Mouse (Mus musculus): ENCODE measurements at regions not wholly inside any gene's neighbourhood (a gene's known extent, or its start where the extent isn't known, plus 50 kb on each side); places are given as distances from the start of the nearest gene placed in this dataset.

- no peaks in the 10 kb centered on the region for H3K36me3 ChIP-seq (ENCODE audit: control insufficient read depth, insufficient read depth, low read length)
- H3K27ac ChIP-seq (ENCODE audit: control insufficient read depth, insufficient read depth, low read length) = no peak overlapping the region
- no peak for DNase-seq
- TF ChIP-seq POLR2A (IDR thresholded peaks at IDR 0.05; ENCODE audit: control insufficient read depth, extremely low read depth, insufficient read depth, low read length, poor library complexity) (no peak), CTCF (IDR thresholded peaks at IDR 0.05; ENCODE audit: borderline replicate concordance, control insufficient read depth, extremely low read depth, insufficient read depth, low read length, poor library complexity) (no peak)
- H3K4me1 ChIP-seq (replicated peaks; ENCODE audit: control insufficient read depth, insufficient read depth, low read length) = no peaks in the 10 kb centered on the region
- H3K27me3 ChIP-seq (ENCODE audit: control insufficient read depth, insufficient read depth, low read length) = no peaks in the 10 kb centered on the region
- 86% methylated on average over 3 of the region's 3 CpGs for WGBS
- H3K4me3 ChIP-seq (ENCODE audit: control insufficient read depth, insufficient read depth, low read length) = no peak overlapping the region
These were observed 161.6 kb upstream of the Ppp2r3a start for GRCm38 (mm10) chr9:101413071-101413633.

GRCm38 (mm10) chr9:101411951-101412350 is 160.4 kb upstream of the Ppp2r3a start:
- WGBS = 72% methylated on average over 3 of the region's 3 CpGs
- H3K27me3 ChIP-seq (ENCODE audit: control insufficient read depth, insufficient read depth, low read length) = no peaks in the 10 kb centered on the region
- no peak overlapping the region for H3K27ac ChIP-seq (ENCODE audit: control insufficient read depth, insufficient read depth, low read length)
- H3K4me3 ChIP-seq (ENCODE audit: control insufficient read depth, insufficient read depth, low read length) = no peak overlapping the region
- TF ChIP-seq CTCF (IDR thresholded peaks at IDR 0.05; ENCODE audit: borderline replicate concordance, control insufficient read depth, extremely low read depth, insufficient read depth, low read length, poor library complexity) (no peak), POLR2A (IDR thresholded peaks at IDR 0.05; ENCODE audit: control insufficient read depth, extremely low read depth, insufficient read depth, low read length, poor library complexity) (no peak)
- no peaks in the 10 kb centered on the region for H3K36me3 ChIP-seq (ENCODE audit: control insufficient read depth, insufficient read depth, low read length)
- no peak for DNase-seq
- H3K4me1 ChIP-seq (replicated peaks; ENCODE audit: control insufficient read depth, insufficient read depth, low read length) = no peaks in the 10 kb centered on the region

- no peaks in the 10 kb centered on the region for H3K4me1 ChIP-seq (replicated peaks; ENCODE audit: control insufficient read depth, insufficient read depth, low read length)
- 73% methylated on average over 5 of the region's 5 CpGs for WGBS
- no peaks in the 10 kb centered on the region for H3K36me3 ChIP-seq (ENCODE audit: control insufficient read depth, insufficient read depth, low read length)
- TF ChIP-seq POLR2A (IDR thresholded peaks at IDR 0.05; ENCODE audit: control insufficient read depth, extremely low read depth, insufficient read depth, low read length, poor library complexity) = no peak
- TF ChIP-seq CTCF (IDR thresholded peaks at IDR 0.05; ENCODE audit: borderline replicate concordance, control insufficient read depth, extremely low read depth, insufficient read depth, low read length, poor library complexity) = no peak
- no peak for DNase-seq
- no peak overlapping the region for H3K4me3 ChIP-seq (ENCODE audit: control insufficient read depth, insufficient read depth, low read length)
- no peak overlapping the region for H3K27ac ChIP-seq (ENCODE audit: control insufficient read depth, insufficient read depth, low read length)
- no peaks in the 10 kb centered on the region for H3K27me3 ChIP-seq (ENCODE audit: control insufficient read depth, insufficient read depth, low read length)
These were observed 159.9 kb upstream of the Ppp2r3a start for GRCm38 (mm10) chr9:101411532-101411880.

- no peak for TF ChIP-seq POLR2A (IDR thresholded peaks at IDR 0.05; ENCODE audit: control insufficient read depth, extremely low read depth, insufficient read depth, low read length, poor library complexity)
- no peak for TF ChIP-seq CTCF (IDR thresholded peaks at IDR 0.05; ENCODE audit: borderline replicate concordance, control insufficient read depth, extremely low read depth, insufficient read depth, low read length, poor library complexity)
- 80% methylated on average over 21 of the region's 21 CpGs for WGBS
- no peak overlapping the region for H3K4me3 ChIP-seq (ENCODE audit: control insufficient read depth, insufficient read depth, low read length)
- H3K4me1 ChIP-seq (replicated peaks; ENCODE audit: control insufficient read depth, insufficient read depth, low read length) = no peaks in the 10 kb centered on the region
- H3K27ac ChIP-seq (ENCODE audit: control insufficient read depth, insufficient read depth, low read length) = no peak overlapping the region
- no peak for DNase-seq
- H3K27me3 ChIP-seq (ENCODE audit: control insufficient read depth, insufficient read depth, low read length) = no peaks in the 10 kb centered on the region
- no peaks in the 10 kb centered on the region for H3K36me3 ChIP-seq (ENCODE audit: control insufficient read depth, insufficient read depth, low read length)
These were observed 159.4 kb upstream of the Ppp2r3a start for GRCm38 (mm10) chr9:101410783-101411531.

GRCm38 (mm10) chr9:101410348-101410747 is 158.8 kb upstream of the Ppp2r3a start:
- no peak for DNase-seq
- H3K4me3 ChIP-seq (ENCODE audit: control insufficient read depth, insufficient read depth, low read length) = no peak overlapping the region
- H3K36me3 ChIP-seq (ENCODE audit: control insufficient read depth, insufficient read depth, low read length) = no peaks in the 10 kb centered on the region
- no peak overlapping the region for H3K27ac ChIP-seq (ENCODE audit: control insufficient read depth, insufficient read depth, low read length)
- no peaks in the 10 kb centered on the region for H3K27me3 ChIP-seq (ENCODE audit: control insufficient read depth, insufficient read depth, low read length)
- WGBS = 90% methylated on average over 3 of the region's 3 CpGs
- H3K4me1 ChIP-seq (replicated peaks; ENCODE audit: control insufficient read depth, insufficient read depth, low read length) = no peaks in the 10 kb centered on the region
- TF ChIP-seq POLR2A (IDR thresholded peaks at IDR 0.05; ENCODE audit: control insufficient read depth, extremely low read depth, insufficient read depth, low read length, poor library complexity) (no peak), CTCF (IDR thresholded peaks at IDR 0.05; ENCODE audit: borderline replicate concordance, control insufficient read depth, extremely low read depth, insufficient read depth, low read length, poor library complexity) (no peak)

- DNase-seq = no peak
- TF ChIP-seq CTCF (IDR thresholded peaks at IDR 0.05; ENCODE audit: borderline replicate concordance, control insufficient read depth, extremely low read depth, insufficient read depth, low read length, poor library complexity) = no peak
- TF ChIP-seq POLR2A (IDR thresholded peaks at IDR 0.05; ENCODE audit: control insufficient read depth, extremely low read depth, insufficient read depth, low read length, poor library complexity) = no peak
- Histone ChIP-seq H3K27me3 (ENCODE audit: control insufficient read depth, insufficient read depth, low read length) (no peaks in the 10 kb centered on the region), H3K4me3 (ENCODE audit: control insufficient read depth, insufficient read depth, low read length) (no peak overlapping the region), H3K36me3 (ENCODE audit: control insufficient read depth, insufficient read depth, low read length) (no peaks in the 10 kb centered on the region), H3K27ac (ENCODE audit: control insufficient read depth, insufficient read depth, low read length) (no peak overlapping the region), H3K4me1 (replicated peaks; ENCODE audit: control insufficient read depth, insufficient read depth, low read length) (no peaks in the 10 kb centered on the region)
- 89% methylated on average over 1 of the region's 1 CpGs for WGBS
These were observed 156.5 kb upstream of the Ppp2r3a start for GRCm38 (mm10) chr9:101408116-101408515.

Measured in thymus, adult 2 months (tissue).